Mouse (Mus musculus) Muller cell, postnatal 12 days (primary cell): ENCODE results near the gene Os9.
"Not testable (repeated sequence)": the region's sequence is repeated elsewhere in the genome, so short reads cannot be mapped to it uniquely, and the experiment has no call there.

Source experiments
- DNase-seq: peaks from one replicate; pipeline ENCODE4 v3.0.0-alpha.2; 2015; ENCODE audit errors: inconsistent ontology term

The Os9 gene

DNA sequence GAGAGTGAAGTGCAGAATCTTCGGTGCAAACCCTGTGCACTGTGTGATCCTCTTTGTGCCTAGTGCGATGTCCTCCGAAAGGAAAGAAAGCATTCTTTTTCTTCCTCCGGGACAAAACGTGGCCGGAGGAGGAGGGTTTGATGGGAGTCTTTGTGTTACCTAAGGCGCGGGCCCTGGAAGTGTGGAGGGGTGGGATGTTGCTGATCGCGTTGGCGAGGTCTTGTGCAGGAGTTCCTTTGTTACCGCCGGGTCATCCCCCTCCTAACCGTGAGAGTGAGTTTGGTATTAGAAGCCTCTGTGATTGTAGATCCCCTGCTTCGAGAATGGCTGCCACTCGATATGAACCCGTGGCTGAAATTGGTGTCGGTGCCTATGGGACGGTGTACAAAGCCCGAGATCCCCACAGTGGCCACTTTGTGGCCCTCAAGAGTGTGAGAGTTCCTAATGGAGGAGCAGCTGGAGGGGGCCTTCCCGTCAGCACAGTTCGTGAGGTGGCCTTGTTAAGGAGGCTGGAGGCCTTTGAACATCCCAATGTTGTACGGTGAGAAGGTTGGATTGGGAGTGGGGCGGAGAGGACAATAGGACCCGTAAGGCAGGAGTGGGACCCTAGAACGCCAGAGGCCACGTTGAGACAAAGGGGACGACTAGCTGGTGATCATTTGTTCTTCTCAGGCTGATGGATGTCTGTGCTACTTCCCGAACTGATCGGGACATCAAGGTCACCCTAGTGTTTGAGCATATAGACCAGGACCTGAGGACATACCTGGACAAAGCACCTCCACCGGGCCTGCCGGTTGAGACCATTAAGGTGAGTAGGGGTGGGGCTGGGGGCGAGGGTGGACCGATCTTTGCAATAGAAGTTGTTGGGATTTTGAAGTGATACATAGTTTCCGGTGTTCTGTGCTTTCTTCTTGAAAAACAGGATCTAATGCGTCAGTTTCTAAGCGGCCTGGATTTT, 56.7 kb downstream of the Os9 start:
- no peak for DNase-seq

GRCm38 (mm10) chr10:127063239-127063872, 57.6 kb downstream of the Os9 start, which contains the start of gene Cdk4:
TSS of gene Cdk4 (plus strand) at chr10:127063534.
- peak; percentile 100 for DNase-seq

DNA sequence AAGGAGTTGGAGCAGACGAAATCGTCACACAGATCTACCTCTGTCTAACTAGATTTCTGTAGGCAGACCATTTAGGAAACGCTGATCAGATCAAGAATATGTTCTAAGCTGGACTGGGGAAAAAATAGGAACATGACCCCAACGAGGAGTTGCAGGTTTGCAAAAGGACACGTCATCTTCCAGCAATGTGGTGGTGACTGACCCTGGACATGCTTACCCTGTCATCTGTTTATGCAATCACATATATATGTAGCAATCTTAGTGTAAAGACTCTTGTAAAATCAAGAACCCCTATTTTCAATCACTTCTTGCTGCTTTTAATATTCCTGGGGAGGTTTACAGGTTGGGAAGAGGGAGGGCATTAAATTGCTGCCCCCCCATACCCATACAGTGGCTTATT, 58.4 kb downstream of the Os9 start:
- no peak for DNase-seq

- not testable (repeated sequence) for DNase-seq
These were observed 58.8 kb downstream of the Os9 start for GRCm38 (mm10) chr10:127062101-127062500.

- no peak for DNase-seq
These were observed 59.4 kb downstream of the Os9 start for GRCm38 (mm10) chr10:127061513-127061912.

DNA sequence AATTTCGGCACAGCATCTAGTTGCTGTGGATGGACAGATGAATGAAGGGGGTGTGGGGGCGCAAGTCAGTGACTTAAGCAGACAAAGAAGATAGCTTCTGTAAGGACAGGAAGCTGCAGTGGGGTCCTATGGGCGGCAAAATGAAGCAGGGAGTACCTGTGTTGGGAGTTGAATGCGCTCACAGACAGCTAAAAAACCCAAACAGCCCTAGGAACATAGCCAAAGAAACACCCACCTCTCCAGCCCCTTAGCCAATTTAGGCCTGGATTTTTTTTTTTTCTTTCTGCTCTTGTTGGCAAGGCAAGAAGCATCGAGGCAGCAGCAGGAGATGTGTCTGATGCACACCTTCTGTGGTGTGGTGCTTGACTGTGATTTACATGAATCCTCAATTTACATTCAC, 59.8 kb downstream of the Os9 start:
- DNase-seq = no peak

DNA sequence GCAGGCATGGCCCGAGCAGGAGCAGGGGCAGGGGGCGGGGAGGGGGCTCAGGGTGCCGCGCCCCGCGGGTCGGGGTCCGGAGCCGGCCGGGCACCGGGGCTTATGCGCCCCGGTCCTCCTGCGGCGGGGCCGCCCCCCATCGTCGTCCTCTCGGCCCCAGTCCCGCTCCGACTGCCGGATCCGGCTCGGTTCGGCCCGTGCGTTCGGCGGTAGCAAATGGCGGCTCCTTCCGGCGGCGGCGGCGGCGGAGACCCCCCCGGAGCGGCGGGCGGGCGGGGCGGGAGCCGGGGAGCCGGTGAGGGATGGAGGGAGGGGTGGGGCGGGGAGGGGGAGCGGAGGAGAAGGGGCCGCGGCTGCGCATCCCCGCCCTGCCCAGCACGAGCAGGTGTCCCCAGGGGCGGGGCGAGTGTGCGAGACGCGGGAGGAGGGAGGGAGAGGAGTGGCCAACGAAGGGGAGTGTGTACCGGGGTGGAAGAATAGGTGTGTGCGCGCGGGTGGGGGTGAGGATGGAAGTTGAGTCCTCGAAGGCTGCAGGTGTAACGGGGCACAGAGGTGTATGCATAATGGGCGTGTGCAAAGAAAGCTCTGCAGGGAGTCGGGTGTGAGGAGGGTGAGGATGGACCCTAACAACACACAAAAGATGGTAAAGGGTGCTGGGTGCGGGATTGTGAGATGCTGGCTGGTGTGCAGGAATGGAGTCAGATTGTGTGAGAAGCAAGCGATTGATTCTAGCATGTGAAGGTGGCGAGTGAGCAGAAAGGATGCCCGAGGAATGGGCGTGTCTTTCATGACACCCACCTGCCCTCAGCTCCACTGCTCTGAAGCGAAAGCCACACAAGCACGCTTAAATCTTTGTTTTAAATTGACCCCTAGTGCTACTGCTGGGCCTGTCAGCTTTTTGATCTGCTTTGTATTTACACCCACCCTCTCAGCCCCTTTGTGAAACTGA, 60.7 kb downstream of the Os9 start, which contains the start of gene March9:
Gene March9, minus strand, starts transcription at position 217 of the 949 bp plus-strand sequence.
- DNase-seq = peak; percentile 73

GRCm38 (mm10) chr10:127059174-127059967, 61.6 kb downstream of the Os9 start:
- no peak for DNase-seq

- DNase-seq = no peak
These were observed 62.2 kb downstream of the Os9 start for GRCm38 (mm10) chr10:127058708-127059107.

GRCm38 (mm10) chr10:127058161-127058560, 62.8 kb downstream of the Os9 start:
- DNase-seq = peak; percentile 69

- DNase-seq = no peak
These were observed 64.4 kb downstream of the Os9 start for GRCm38 (mm10) chr10:127056490-127056889.

DNA sequence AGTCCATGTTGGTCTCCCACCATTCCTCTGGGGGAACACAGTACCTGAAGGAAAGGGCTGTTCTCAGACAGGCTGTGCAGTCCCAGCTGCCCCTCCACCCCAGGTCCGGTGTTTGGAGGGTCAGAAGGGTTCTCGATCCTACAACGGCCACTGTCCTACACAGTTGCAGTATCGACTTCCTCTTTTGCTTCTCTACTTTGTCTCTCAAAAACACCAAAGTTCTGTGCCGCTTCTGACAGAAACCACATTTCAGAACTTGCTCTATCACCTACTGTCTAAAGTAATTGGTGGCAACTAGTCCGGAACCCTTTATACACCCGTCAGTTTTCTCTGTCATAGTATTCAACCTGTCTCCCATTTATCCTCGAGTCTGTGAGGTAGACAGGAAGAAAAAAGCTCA, 65.5 kb downstream of the Os9 start:
- DNase-seq = no peak

GRCm38 (mm10) chr10:127054646-127055045, 66.3 kb downstream of the Os9 start:
- no peak for DNase-seq

- no peak for DNase-seq
These were observed 70.8 kb downstream of the Os9 start for GRCm38 (mm10) chr10:127050119-127050474.

DNA sequence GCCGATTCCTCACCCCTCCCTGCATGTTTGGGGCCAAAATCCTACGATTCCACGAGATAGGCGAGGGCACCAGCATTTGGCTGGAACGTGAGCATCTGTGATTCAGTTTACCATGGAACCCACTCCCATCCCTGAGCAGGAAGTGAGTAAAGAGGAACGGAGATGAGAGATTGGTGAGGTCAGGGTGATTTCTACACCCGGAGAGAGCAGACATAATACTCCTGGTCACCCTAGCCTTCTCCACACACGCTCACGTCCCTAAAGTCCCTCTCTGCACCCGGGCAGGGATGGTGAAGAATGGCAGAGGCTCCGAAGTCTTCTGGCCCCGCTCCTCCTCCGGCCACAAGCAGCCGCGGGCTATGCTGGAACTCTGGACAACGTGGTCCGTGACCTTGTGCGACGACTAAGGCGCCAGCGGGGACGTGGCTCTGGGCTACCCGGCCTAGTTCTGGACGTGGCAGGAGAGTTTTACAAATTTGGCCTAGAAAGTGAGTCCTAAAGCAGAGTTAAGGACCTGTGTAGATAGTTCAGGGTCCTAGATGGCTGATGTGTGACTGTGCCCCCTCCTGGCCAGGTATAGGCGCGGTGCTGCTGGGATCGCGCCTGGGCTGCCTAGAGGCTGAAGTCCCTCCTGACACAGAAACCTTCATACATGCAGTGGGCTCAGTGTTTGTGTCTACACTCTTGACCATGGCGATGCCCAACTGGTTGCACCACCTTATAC, 71.4 kb downstream of the Os9 start:
- no peak for DNase-seq

- DNase-seq = no peak
These were observed 72.1 kb downstream of the Os9 start for GRCm38 (mm10) chr10:127048608-127049394.

- no peak for DNase-seq
These were observed 73.0 kb downstream of the Os9 start, which contains the start of gene Cyp27b1 for GRCm38 (mm10) chr10:127047954-127048353. TSS of gene Cyp27b1 (plus strand) at chr10:127048250.
